Comparison of ENCODE assay signal across 19 mouse cellular contexts in the genomic region with DNA sequence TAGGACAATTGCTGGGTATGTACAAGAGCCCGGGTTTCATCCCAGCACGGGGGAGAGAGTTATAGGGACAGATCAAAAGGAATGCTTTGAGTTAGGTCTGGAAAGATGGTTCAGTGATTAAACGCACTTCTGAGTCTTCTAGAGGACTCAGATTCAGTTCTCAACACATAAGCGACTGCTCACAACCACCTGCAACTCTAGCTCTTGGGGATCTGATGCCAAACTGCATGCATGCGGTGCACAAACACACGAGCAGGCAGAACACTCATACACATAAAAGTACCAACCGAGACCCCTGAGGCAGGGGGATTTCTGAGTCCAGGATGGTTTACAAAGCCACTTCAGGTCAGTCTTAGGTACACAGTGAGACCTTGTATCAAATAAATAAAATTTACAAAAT. TPM values are rescaled to one million over a fixed set of nuclear protein-coding genes. Genes with fewer than 3 reads are reported as not detected.
"Had no signal": no experiment of that assay in that cellular context is flagged by ENCODE, and none has a peak within 500 bp of the region (broad histone marks: within the 10 kb centered on the region; RNA-seq: fewer than 3 reads in every experiment).

No protein-coding gene starts in this region.

- H3K9ac ChIP-seq: liver, embryonic 15.5 days; liver, postnatal 0 days; lung, embryonic 15.5 days; midbrain, embryonic 12.5 days; neural tube, embryonic 12.5 days; stomach, embryonic 15.5 days had no signal

- H3K27me3 ChIP-seq: lung, embryonic 15.5 days; megakaryocyte, embryonic 14.5 days; midbrain, embryonic 12.5 days; neural tube, embryonic 12.5 days; stomach, embryonic 15.5 days had no signal

- DNase-seq: liver, postnatal 0 days; lung, adult 2 months; lung, postnatal 14 days; lung, postnatal 36 days; midbrain, embryonic 14.5 days; right cerebral cortex, postnatal 14 days; thymus, adult 2 months; thymus, postnatal 25 days; thymus, postnatal 4 days had no signal

- H3K4me3 ChIP-seq: liver, embryonic 15.5 days; lung, embryonic 15.5 days; megakaryocyte, embryonic 14.5 days; midbrain, embryonic 12.5 days; neural tube, embryonic 12.5 days; stomach, embryonic 15.5 days had no signal

- H3K4me1 ChIP-seq: midbrain, embryonic 12.5 days; neural tube, embryonic 12.5 days had no signal

- H3K36me3 ChIP-seq: liver, embryonic 15.5 days; lung, embryonic 15.5 days; midbrain, embryonic 12.5 days; neural tube, embryonic 12.5 days; stomach, embryonic 15.5 days had no signal

- H3K27ac ChIP-seq: liver, embryonic 15.5 days; lung, embryonic 15.5 days; macrophage; midbrain, embryonic 12.5 days; neural tube, embryonic 12.5 days; stomach, embryonic 15.5 days; stomach, postnatal 0 days had no signal

- H3K9me3 ChIP-seq: liver, embryonic 15.5 days; lung, embryonic 15.5 days; megakaryocyte, embryonic 14.5 days; midbrain, embryonic 12.5 days; neural tube, embryonic 12.5 days; stomach, embryonic 15.5 days had no signal

RNA-seq across cellular contexts. Expression of a gene that starts 53.3 kb away (rescaled TPM):
- total RNA-seq: megakaryocyte progenitor cell, adult 5-6 weeks; neutrophil, adult 5-6 weeks had no signal
